Mouse (Mus musculus) olfactory bulb, adult 2 months (tissue): ENCODE results near the gene Resf1.

Experiments
- CTCF ChIP-seq: fragments of 200-500 bp; IDR thresholded peaks from 2 replicates; pipeline ENCODE4 v1.5.1; 2012; ENCODE audit warnings: low read depth, mild to moderate bottlenecking, low read length, moderate library complexity; ENCODE audit not compliant: insufficient read depth
- POLR2A ChIP-seq: fragments of 200-500 bp; IDR thresholded peaks from 2 replicates; pipeline ENCODE4 v1.6.1; 2012; ENCODE audit warnings: mild to moderate bottlenecking, low read depth, low read length, moderate library complexity; ENCODE audit not compliant: insufficient read depth

DNA sequence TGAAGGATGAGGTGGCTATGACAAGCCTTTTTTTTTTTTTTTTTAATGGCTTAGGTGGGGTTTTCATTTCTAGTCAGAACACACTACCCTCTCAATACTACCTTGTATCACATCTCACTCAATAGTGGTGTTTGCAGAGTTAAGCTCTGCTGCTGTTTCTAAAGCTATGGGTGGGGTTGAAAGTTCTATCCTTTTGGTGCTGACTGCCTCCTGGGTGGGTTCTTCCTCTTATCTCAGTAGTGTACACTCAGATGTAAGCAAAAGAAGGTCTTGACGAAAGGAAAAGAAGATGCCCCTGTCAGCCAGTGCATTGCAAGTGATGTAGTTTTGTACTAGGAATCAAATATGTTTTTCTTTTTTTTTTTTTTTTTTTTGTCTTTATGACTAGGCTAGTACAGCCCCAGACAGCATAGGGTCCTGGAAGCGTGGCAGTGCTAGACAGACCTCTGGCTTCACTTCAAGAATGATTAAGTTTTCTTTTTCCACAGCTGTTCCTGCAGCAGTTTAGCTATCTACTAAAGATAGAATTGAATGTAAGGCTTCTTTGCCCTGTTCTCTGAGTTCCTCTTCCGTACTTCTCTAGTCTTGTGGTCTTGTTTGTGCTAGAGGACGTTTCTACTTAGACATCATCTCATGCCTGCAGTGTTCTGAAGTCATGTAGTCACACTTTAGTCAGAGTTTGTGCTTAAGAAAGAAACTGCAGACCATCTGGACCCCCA, 14.5 kb downstream of the Resf1 start:
- TF ChIP-seq CTCF = no peak
- no peak for TF ChIP-seq POLR2A
